Mouse (Mus musculus) heart, embryonic 11.5 days (tissue): ENCODE measurements around the gene Cpm. TPM values are rescaled to one million over a fixed set of nuclear protein-coding genes. Genes with fewer than 3 reads are reported as not detected.

Experiments
- ATAC-seq: fragments of 200-750 bp; cut with Nextera tagmentation; replicated peaks from 2 replicates; pipeline ENCODE4 v1.8.0; 2017; ENCODE audit warnings: moderate library complexity; ENCODE audit not compliant: insufficient number of reproducible peaks, low FRiP score, low TSS enrichment
- H3K27ac ChIP-seq: fragments of 300-500 bp; sonication (generic); 2 replicates; pipeline ENCODE4 v1.5.1; 2014; ENCODE audit warnings: mild to moderate bottlenecking, low read depth, low read length
- H3K27me3 ChIP-seq: fragments of 300-500 bp; sonication (generic); 2 replicates; pipeline ENCODE4 v1.6.1; 2014; ENCODE audit warnings: mild to moderate bottlenecking, low read length, mixed read lengths; ENCODE audit not compliant: control insufficient read depth, insufficient read depth
- H3K36me3 ChIP-seq: fragments of 300-500 bp; sonication (generic); 2 replicates; pipeline ENCODE4 v1.6.1; 2014; ENCODE audit warnings: mild to moderate bottlenecking, low read length, moderate library complexity, mixed read lengths; ENCODE audit not compliant: control insufficient read depth, insufficient read depth
- H3K4me1 ChIP-seq: fragments of 300-500 bp; sonication (generic); 2 replicates; pipeline ENCODE4 v1.6.1; 2014; ENCODE audit warnings: low read length; ENCODE audit not compliant: control insufficient read depth, insufficient read depth
- H3K4me2 ChIP-seq: fragments of 300-500 bp; sonication (generic); 2 replicates; pipeline ENCODE4 v1.6.1; 2014; ENCODE audit warnings: mild to moderate bottlenecking, moderate library complexity
- H3K4me3 ChIP-seq: fragments of 300-500 bp; sonication (generic); 2 replicates; pipeline ENCODE4 v1.5.1; 2014; ENCODE audit warnings: low read depth, low read length
- H3K9ac ChIP-seq: fragments of 300-500 bp; sonication (generic); 2 replicates; pipeline ENCODE4 v1.6.1; 2014; ENCODE audit warnings: mild to moderate bottlenecking, low read depth, low read length, moderate library complexity
- H3K9me3 ChIP-seq: fragments of 300-500 bp; sonication (generic); replicated peaks from 2 replicates; pipeline ENCODE4 v1.6.1; 2016; ENCODE audit warnings: low read length; ENCODE audit not compliant: control insufficient read depth
- WGBS: fragments of 180-500 bp; shearing (Covaris S2); extraction: QIAGEN DNeasy Blood & Tissue Kit; methylation state at CpG from one replicate; pipeline ENCODE4 v1.1.7; 2014; ENCODE audit not compliant: insufficient replicate concordance; 5-methylcytosine and 5-hydroxymethylcytosine counted together
- polyA plus RNA-seq: library from polyadenylated mRNA; unstranded; fragments of >200 nt; fragmentation: Nextera tagmentation; extraction: Ambion mirVana; gene quantifications from 2 replicates; pipeline ENCODE4 v1.2.1, GENCODE M21; 2014

Gene Cpm
- polyA plus RNA-seq, 1 experiment from 2014 or later: 4.1 TPM

DNA sequence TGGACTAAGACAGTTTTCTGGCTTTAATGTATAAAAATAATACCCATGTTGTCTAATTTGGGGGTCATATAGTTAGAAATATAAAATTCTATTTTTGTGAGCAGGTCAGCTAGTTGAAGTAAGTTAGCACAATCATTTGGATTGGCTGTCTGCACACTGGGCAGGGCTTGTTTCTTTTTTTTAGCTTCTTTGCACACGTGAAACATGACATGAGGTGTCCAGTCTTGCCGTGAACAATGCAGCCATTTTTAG lies 60.7 kb downstream of the Cpm start:
- Histone ChIP-seq H3K27me3 (no peaks in the 10 kb centered on the region), H3K4me2 (no peak overlapping the region), H3K4me1 (no peaks in the 10 kb centered on the region), H3K27ac (no peak overlapping the region), H3K36me3 (peaks cover 33% of the 10 kb centered on the region), H3K9me3 (no peaks in the 10 kb centered on the region), H3K9ac (no peak overlapping the region), H3K4me3 (no peak overlapping the region)
- ATAC-seq: no peak
- 81% methylated on average over 2 of the region's 2 CpGs for WGBS

GRCm38 (mm10) chr10:117690770-117691296 lies 61.5 kb downstream of the Cpm start:
- Histone ChIP-seq H3K9ac (no peak overlapping the region), H3K36me3 (peaks cover 38% of the 10 kb centered on the region), H3K4me3 (no peak overlapping the region), H3K4me1 (no peaks in the 10 kb centered on the region), H3K4me2 (no peak overlapping the region), H3K9me3 (no peaks in the 10 kb centered on the region), H3K27ac (no peak overlapping the region), H3K27me3 (no peaks in the 10 kb centered on the region)
- ATAC-seq: no peak
- WGBS: 92% methylated on average over 3 of the region's 3 CpGs

DNA sequence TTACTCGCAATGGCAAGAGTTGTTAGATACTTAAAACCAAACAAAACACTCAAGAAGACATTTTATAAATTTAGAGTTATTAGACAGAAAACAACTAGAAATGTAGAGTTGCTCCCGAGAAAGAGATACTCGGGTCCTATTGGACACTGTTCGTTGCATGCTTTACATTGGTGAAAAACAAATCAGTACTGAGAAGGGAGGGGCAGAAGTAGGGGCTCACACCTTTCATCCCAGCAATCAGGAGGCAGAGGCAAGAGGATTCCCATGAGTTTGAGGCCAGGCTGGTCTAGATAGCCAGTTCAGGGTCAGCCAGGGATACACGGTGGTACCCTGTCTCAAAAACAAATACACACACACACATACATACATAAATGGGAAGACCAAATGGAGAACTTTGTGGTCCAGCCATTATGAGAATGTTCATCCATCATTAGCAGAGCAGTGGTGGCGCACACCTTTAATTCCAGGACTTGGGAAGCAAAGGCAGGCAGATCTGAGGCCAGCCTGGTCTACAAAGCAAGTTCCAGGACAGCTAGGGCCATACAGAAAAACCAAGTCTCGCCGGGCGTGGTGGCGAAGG lies 62.2 kb downstream of the Cpm start:
- H3K27me3 ChIP-seq: no peaks in the 10 kb centered on the region
- 93% methylated on average over 10 of the region's 10 CpGs for WGBS
- no peaks in the 10 kb centered on the region for H3K9me3 ChIP-seq
- peaks cover 40% of the 10 kb centered on the region for H3K36me3 ChIP-seq
- H3K27ac ChIP-seq: no peak overlapping the region
- no peak overlapping the region for H3K9ac ChIP-seq
- no peak overlapping the region for H3K4me3 ChIP-seq
- ATAC-seq: no peak
- H3K4me1 ChIP-seq: no peaks in the 10 kb centered on the region
- H3K4me2 ChIP-seq: no peak overlapping the region

- ATAC-seq: no peak
- Histone ChIP-seq H3K9ac (no peak overlapping the region), H3K4me3 (no peak overlapping the region), H3K9me3 (no peaks in the 10 kb centered on the region), H3K4me1 (no peaks in the 10 kb centered on the region), H3K36me3 (peaks cover 44% of the 10 kb centered on the region), H3K27me3 (no peaks in the 10 kb centered on the region), H3K27ac (no peak overlapping the region), H3K4me2 (no peak overlapping the region)
Observed at GRCm38 (mm10) chr10:117692173-117692572, 62.9 kb downstream of the Cpm start.

- no peak for ATAC-seq
- WGBS: 90% methylated on average over 5 of the region's 5 CpGs
- H3K9me3 ChIP-seq: no peaks in the 10 kb centered on the region
- no peaks in the 10 kb centered on the region for H3K27me3 ChIP-seq
- peaks cover 52% of the 10 kb centered on the region for H3K36me3 ChIP-seq
- no peak overlapping the region for H3K4me2 ChIP-seq
- H3K4me3 ChIP-seq: no peak overlapping the region
- no peak overlapping the region for H3K27ac ChIP-seq
- no peak overlapping the region for H3K9ac ChIP-seq
- H3K4me1 ChIP-seq: no peaks in the 10 kb centered on the region
Observed at GRCm38 (mm10) chr10:117692953-117693352, 63.7 kb downstream of the Cpm start.

DNA sequence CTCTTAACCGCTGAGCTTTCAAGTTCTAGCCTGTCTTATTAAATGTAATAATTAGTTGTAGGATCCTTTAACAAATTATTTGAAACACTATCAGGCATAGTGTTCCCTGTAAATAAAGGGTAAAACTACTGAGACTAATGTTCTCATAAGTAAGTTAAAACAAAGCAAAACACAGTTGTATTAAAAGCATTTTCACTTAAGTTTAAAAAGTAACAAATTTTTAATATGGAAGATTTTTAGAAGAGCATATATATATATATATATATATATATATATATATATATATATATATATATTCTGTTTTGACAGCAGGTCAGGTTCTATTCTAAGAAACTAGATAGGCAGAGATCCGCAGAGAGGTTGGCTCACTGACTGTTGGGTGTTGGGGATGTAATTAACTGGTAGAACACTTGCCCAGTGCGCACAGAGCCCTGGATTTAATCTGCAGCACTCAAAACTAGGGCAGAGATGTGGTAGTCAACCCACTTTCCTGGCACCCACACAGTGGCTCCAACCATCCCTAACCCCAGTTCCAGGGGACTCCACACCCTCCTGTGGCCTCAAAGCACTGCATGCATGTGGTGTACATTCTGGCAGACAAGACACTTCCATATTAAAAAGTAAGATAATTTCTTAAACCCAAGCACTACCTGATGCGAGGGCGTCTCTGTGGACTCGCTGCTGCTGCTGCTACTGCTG lies 65.1 kb downstream of the Cpm start:
- Histone ChIP-seq H3K36me3 (peaks cover 52% of the 10 kb centered on the region), H3K4me2 (no peak overlapping the region), H3K4me3 (no peak overlapping the region), H3K4me1 (no peaks in the 10 kb centered on the region), H3K27ac (no peak overlapping the region), H3K27me3 (no peaks in the 10 kb centered on the region), H3K9ac (no peak overlapping the region), H3K9me3 (no peaks in the 10 kb centered on the region)
- 92% methylated on average over 6 of the region's 6 CpGs for WGBS
- no peak for ATAC-seq

GRCm38 (mm10) chr10:117695027-117695426 lies 65.7 kb downstream of the Cpm start:
- 97% methylated on average over 4 of the region's 4 CpGs for WGBS
- H3K36me3 ChIP-seq: peaks cover 52% of the 10 kb centered on the region

GRCm38 (mm10) chr10:117695605-117696004 lies 66.3 kb downstream of the Cpm start:
- no peaks in the 10 kb centered on the region for H3K9me3 ChIP-seq
- peaks cover 52% of the 10 kb centered on the region for H3K36me3 ChIP-seq
- no peaks in the 10 kb centered on the region for H3K27me3 ChIP-seq
- no peak overlapping the region for H3K4me2 ChIP-seq
- no peaks in the 10 kb centered on the region for H3K4me1 ChIP-seq
- 97% methylated on average over 4 of the region's 4 CpGs for WGBS
- H3K27ac ChIP-seq: no peak overlapping the region
- no peak overlapping the region for H3K4me3 ChIP-seq
- H3K9ac ChIP-seq: no peak overlapping the region
- no peak for ATAC-seq

More at GRCm38 (mm10) chr10:117695027-117695426, 65.7 kb downstream of the Cpm start:
- no peak overlapping the region for H3K4me3 ChIP-seq
- H3K4me2 ChIP-seq: no peak overlapping the region
- H3K27ac ChIP-seq: no peak overlapping the region
- H3K27me3 ChIP-seq: no peaks in the 10 kb centered on the region
- H3K9ac ChIP-seq: no peak overlapping the region
- H3K9me3 ChIP-seq: no peaks in the 10 kb centered on the region
- ATAC-seq: no peak
- no peaks in the 10 kb centered on the region for H3K4me1 ChIP-seq
